Mouse (Mus musculus): ENCODE measurements around the gene Hmcn2. TPM values are rescaled to one million over a fixed set of nuclear protein-coding genes. Genes with fewer than 3 reads are reported as not detected.

The Hmcn2 gene
- polyA plus RNA-seq, 2 experiments: 0.23 to 0.70 TPM

DNA sequence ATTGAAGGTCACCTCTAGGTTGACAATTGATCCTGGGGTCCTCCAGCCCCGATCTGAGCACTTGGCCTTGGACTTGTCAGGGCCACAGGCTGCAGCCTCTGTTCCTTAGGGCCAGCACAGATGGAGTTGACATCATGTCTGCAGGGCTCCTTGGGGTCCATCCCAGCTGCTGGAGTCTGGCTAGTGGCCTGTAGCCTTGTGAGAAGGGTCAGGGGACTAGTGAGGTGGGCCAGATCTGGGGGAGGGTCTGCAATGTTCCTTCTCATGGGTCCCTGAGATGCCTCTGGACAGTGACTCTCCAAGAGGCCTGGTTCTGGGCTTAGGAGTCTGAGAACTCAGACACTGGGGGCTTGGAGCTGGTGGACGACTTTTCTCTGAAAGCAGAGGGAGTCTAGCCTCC lies 63.3 kb downstream of the Hmcn2 start:
- H3K27me3 ChIP-seq (ENCODE audit: control insufficient read depth, insufficient read depth, low read length): no peaks in the 10 kb centered on the region
- no peaks in the 10 kb centered on the region for H3K36me3 ChIP-seq (ENCODE audit: control insufficient read depth, insufficient read depth, low read length)
- H3K27ac ChIP-seq (replicated peaks; ENCODE audit: low read depth, low read length): no peak overlapping the region
- no peaks in the 10 kb centered on the region for H3K9me3 ChIP-seq (ENCODE audit: control insufficient read depth, low read length)
- H3K9ac ChIP-seq (ENCODE audit: low read depth, low read length, severe bottlenecking): no peak overlapping the region
- ATAC-seq (ENCODE audit: low FRiP score, low read depth): no peak
- H3K4me2 ChIP-seq (replicated peaks; ENCODE audit: low read depth, low read length, severe bottlenecking): no peak overlapping the region
- WGBS: 46% methylated on average over 2 of the region's 2 CpGs
- H3K4me1 ChIP-seq (ENCODE audit: control insufficient read depth, insufficient read depth, low read length): no peaks in the 10 kb centered on the region
- no peak for DNase-seq (ENCODE audit: low spot score)
- H3K4me3 ChIP-seq (replicated peaks; ENCODE audit: low read length): no peak overlapping the region
- no peak for TF ChIP-seq POLR2A (IDR thresholded peaks at IDR 0.05; ENCODE audit: borderline replicate concordance, extremely low read depth, insufficient read depth, insufficient read length)

DNA sequence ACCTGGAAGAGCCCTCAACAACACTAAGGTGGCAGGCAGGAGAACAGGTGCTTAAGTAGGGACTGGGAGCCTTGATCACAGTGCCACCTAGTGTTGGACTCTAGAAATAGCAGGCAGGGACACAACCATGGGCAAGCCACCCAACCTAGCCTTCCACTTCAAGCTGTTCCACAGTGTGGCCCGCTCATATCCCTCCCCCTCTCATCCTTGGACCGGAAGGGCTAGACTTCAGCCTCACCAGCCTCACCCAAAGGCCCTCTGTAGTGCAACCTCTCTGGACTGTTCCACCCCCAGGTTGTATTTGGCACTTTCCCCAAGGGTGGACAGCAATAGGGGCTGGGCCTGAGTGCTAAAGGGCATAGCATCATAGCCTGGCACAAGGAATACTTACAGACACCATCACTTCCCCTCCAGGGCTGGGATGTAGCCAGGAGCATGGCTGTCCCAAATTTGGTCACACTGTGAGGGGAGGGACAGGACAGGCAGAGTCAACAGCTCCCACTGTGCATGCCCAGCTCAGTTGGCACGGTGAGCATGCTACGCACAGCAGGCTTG lies 67.2 kb downstream of the Hmcn2 start:
- DNase-seq (ENCODE audit: low spot score): peak; percentile 57
- H3K27me3 ChIP-seq (ENCODE audit: control insufficient read depth, insufficient read depth, low read length): no peaks in the 10 kb centered on the region
- no peaks in the 10 kb centered on the region for H3K9me3 ChIP-seq (ENCODE audit: control insufficient read depth, low read length)
- ATAC-seq (ENCODE audit: low FRiP score, low read depth): no peak
- H3K27ac ChIP-seq (replicated peaks; ENCODE audit: low read depth, low read length): no peak overlapping the region
- H3K36me3 ChIP-seq (ENCODE audit: control insufficient read depth, insufficient read depth, low read length): no peaks in the 10 kb centered on the region
- no peak for TF ChIP-seq POLR2A (IDR thresholded peaks at IDR 0.05; ENCODE audit: borderline replicate concordance, extremely low read depth, insufficient read depth, insufficient read length)
- H3K4me3 ChIP-seq (replicated peaks; ENCODE audit: low read length): no peak overlapping the region
- WGBS: 47% methylated on average over 4 of the region's 4 CpGs
- no peak overlapping the region for H3K4me2 ChIP-seq (replicated peaks; ENCODE audit: low read depth, low read length, severe bottlenecking)
- no peaks in the 10 kb centered on the region for H3K4me1 ChIP-seq (ENCODE audit: control insufficient read depth, insufficient read depth, low read length)
- H3K9ac ChIP-seq (ENCODE audit: low read depth, low read length, severe bottlenecking): no peak overlapping the region

DNA sequence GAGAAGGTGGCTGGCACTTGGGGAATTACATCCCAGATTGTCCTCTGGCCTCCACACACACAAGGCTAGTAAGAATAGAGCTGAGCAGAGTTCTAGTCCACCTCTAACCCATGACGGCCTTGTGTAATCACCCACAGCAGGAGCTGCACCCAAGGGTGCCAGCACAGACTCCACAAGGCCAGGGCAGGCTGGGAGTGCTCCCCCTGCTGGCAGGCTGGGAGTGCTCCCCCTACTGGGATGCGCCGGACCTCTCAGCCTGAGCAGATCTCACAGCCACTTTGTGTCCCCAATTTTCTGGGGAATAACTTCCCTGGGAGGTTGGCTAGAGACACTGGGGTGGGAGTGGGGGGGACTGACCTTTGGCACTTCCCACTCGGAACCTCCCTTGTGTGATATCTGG lies 68.7 kb downstream of the Hmcn2 start:
- H3K4me1 ChIP-seq (ENCODE audit: control insufficient read depth, insufficient read depth, low read length): no peaks in the 10 kb centered on the region
- H3K9me3 ChIP-seq (ENCODE audit: control insufficient read depth, low read length): no peaks in the 10 kb centered on the region
- no peak overlapping the region for H3K27ac ChIP-seq (replicated peaks; ENCODE audit: low read depth, low read length)
- no peak for ATAC-seq (ENCODE audit: low FRiP score, low read depth)
- no peaks in the 10 kb centered on the region for H3K27me3 ChIP-seq (ENCODE audit: control insufficient read depth, insufficient read depth, low read length)
- no peak overlapping the region for H3K9ac ChIP-seq (ENCODE audit: low read depth, low read length, severe bottlenecking)
- 13% methylated on average over 4 of the region's 4 CpGs for WGBS
- H3K36me3 ChIP-seq (ENCODE audit: control insufficient read depth, insufficient read depth, low read length): no peaks in the 10 kb centered on the region
- H3K4me3 ChIP-seq (replicated peaks; ENCODE audit: low read length): no peak overlapping the region
- H3K4me2 ChIP-seq (replicated peaks; ENCODE audit: low read depth, low read length, severe bottlenecking): no peak overlapping the region
- no peak for DNase-seq (ENCODE audit: low spot score)
- TF ChIP-seq POLR2A (IDR thresholded peaks at IDR 0.05; ENCODE audit: borderline replicate concordance, extremely low read depth, insufficient read depth, insufficient read length): no peak

DNA sequence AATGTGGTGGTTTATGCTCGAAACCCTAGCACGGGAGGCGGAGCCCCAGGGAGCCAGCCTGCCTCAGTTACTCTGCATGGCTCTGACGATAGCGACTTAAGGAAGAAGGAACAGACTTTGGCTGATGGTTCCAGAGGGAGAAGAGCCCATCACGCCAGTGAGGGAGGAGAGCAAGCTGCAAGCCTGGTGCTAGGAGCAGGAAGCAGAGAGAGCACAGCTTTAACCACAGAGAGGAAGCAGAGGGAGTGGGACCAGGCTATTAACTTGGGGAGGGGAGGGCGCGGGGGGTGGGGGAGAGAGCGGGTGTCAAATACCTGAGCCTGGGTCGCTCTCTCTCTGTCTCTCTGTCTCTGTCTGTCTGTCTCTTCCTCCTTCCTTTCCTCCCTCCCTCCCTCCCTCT lies 102.8 kb downstream of the Hmcn2 start:
- 40% methylated on average over 10 of the region's 10 CpGs for WGBS
- H3K4me1 ChIP-seq (ENCODE audit: control insufficient read depth, insufficient read depth, low read length): no peaks in the 10 kb centered on the region
- DNase-seq (ENCODE audit: low spot score) (no peak), ATAC-seq (ENCODE audit: low FRiP score, low read depth) (no peak)
- no peak overlapping the region for H3K4me2 ChIP-seq (replicated peaks; ENCODE audit: low read depth, low read length, severe bottlenecking)
- no peak overlapping the region for H3K27ac ChIP-seq (replicated peaks; ENCODE audit: low read depth, low read length)
- no peak for TF ChIP-seq POLR2A (IDR thresholded peaks at IDR 0.05; ENCODE audit: borderline replicate concordance, extremely low read depth, insufficient read depth, insufficient read length)
- H3K4me3 ChIP-seq (replicated peaks; ENCODE audit: low read length): no peak overlapping the region
- H3K27me3 ChIP-seq (ENCODE audit: control insufficient read depth, insufficient read depth, low read length): no peaks in the 10 kb centered on the region
- no peak overlapping the region for H3K9ac ChIP-seq (ENCODE audit: low read depth, low read length, severe bottlenecking)
- H3K36me3 ChIP-seq (ENCODE audit: control insufficient read depth, insufficient read depth, low read length): no peaks in the 10 kb centered on the region
- no peaks in the 10 kb centered on the region for H3K9me3 ChIP-seq (ENCODE audit: control insufficient read depth, low read length)

DNA sequence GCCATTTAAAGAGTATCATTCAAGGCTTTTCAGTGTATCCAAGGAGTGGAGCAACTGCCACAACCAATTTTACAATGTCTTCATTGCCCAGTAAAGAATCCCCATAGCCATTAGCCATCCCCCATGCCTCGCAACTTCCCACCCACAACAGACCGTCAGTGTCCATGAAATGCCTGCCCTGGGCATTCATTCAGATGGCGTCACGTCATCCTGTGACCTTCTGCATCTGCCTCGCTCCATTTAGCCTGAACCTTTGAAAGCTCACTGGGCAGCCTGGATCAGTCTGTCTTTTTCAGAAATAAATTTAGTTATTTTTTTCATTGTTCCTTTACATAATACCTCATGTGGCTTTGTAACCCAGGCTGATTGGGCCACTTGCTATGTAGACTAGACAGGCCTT lies 103.8 kb downstream of the Hmcn2 start:
- Histone ChIP-seq H3K9me3 (ENCODE audit: control insufficient read depth, low read length) (no peaks in the 10 kb centered on the region), H3K4me2 (replicated peaks; ENCODE audit: low read depth, low read length, severe bottlenecking) (no peak overlapping the region), H3K27ac (replicated peaks; ENCODE audit: low read depth, low read length) (no peak overlapping the region), H3K4me3 (replicated peaks; ENCODE audit: low read length) (no peak overlapping the region), H3K4me1 (ENCODE audit: control insufficient read depth, insufficient read depth, low read length) (no peaks in the 10 kb centered on the region), H3K9ac (ENCODE audit: low read depth, low read length, severe bottlenecking) (no peak overlapping the region), H3K27me3 (ENCODE audit: control insufficient read depth, insufficient read depth, low read length) (no peaks in the 10 kb centered on the region), H3K36me3 (ENCODE audit: control insufficient read depth, insufficient read depth, low read length) (no peaks in the 10 kb centered on the region)
- WGBS: 84% methylated on average over 5 of the region's 5 CpGs
- no peak for DNase-seq (ENCODE audit: low spot score)
- no peak for TF ChIP-seq POLR2A (IDR thresholded peaks at IDR 0.05; ENCODE audit: borderline replicate concordance, extremely low read depth, insufficient read depth, insufficient read length)
- ATAC-seq (ENCODE audit: low FRiP score, low read depth): no peak

DNA sequence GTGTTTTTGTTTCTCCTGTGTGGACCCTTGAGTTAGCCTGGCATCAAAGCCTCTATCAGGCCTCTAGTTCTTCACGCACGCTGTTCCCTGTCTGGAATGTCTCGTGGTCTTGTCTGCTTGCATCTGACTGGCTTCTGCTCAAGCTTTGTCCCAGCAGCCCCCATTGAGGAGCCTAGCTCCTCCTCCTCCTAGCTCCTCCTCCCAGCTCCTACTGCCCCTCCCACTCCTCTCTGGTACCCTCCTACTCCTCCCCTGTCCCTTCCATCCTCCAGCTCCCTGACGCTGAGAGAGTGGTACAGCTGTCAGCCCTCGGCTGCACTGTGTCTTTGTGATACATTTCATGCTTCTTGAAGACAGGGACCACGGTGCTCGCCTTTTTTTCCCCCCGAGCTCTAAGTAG lies 104.4 kb downstream of the Hmcn2 start:
- no peak for ATAC-seq (ENCODE audit: low FRiP score, low read depth)
- Histone ChIP-seq H3K36me3 (ENCODE audit: control insufficient read depth, insufficient read depth, low read length) (no peaks in the 10 kb centered on the region), H3K27ac (replicated peaks; ENCODE audit: low read depth, low read length) (no peak overlapping the region), H3K9me3 (ENCODE audit: control insufficient read depth, low read length) (no peaks in the 10 kb centered on the region), H3K9ac (ENCODE audit: low read depth, low read length, severe bottlenecking) (no peak overlapping the region), H3K27me3 (ENCODE audit: control insufficient read depth, insufficient read depth, low read length) (no peaks in the 10 kb centered on the region), H3K4me2 (replicated peaks; ENCODE audit: low read depth, low read length, severe bottlenecking) (no peak overlapping the region), H3K4me3 (replicated peaks; ENCODE audit: low read length) (no peak overlapping the region), H3K4me1 (ENCODE audit: control insufficient read depth, insufficient read depth, low read length) (no peaks in the 10 kb centered on the region)
- WGBS: 35% methylated on average over 8 of the region's 8 CpGs
- TF ChIP-seq POLR2A (IDR thresholded peaks at IDR 0.05; ENCODE audit: borderline replicate concordance, extremely low read depth, insufficient read depth, insufficient read length): no peak
- DNase-seq (ENCODE audit: low spot score): no peak

All from limb, embryonic 14.5 days (tissue).